Mouse (Mus musculus) right cerebral cortex, postnatal 14 days (tissue): Measurements from ENCODE around the gene Plxnb3.
"Not testable (repeated sequence)": the region's sequence is repeated elsewhere in the genome, so short reads cannot be mapped to it uniquely, and the experiment has no call there.

ENCODE experiments used
- DNase-seq: peaks from one replicate; pipeline ENCODE4 v3.0.0; 2022

Gene Plxnb3

GRCm38 (mm10) chrX:73756334-73757140 lies at the start of gene Plxnb3:
TSS of gene Plxnb3 (plus strand) at chrX:73757090.
- no peak for DNase-seq

- peak; percentile 12 for DNase-seq
Observed at GRCm38 (mm10) chrX:73715476-73716108, 41.3 kb upstream of the Plxnb3 start.

- DNase-seq: peak; percentile 80
Observed at GRCm38 (mm10) chrX:73716109-73716661, 40.7 kb upstream of the Plxnb3 start, which contains the start of the genes Bcap31 and Abcd1. TSS of gene Bcap31 (minus strand) at chrX:73716175. TSS of gene Abcd1 (plus strand) at chrX:73716597.

- DNase-seq: peak; percentile 10
Observed at GRCm38 (mm10) chrX:73716709-73717545, 40.0 kb upstream of the Plxnb3 start.

GRCm38 (mm10) chrX:73717667-73718066 lies 39.2 kb upstream of the Plxnb3 start:
- DNase-seq: peak; percentile 8

- DNase-seq: no peak
Observed at GRCm38 (mm10) chrX:73718271-73718670, 38.6 kb upstream of the Plxnb3 start.

- peak; percentile 13 for DNase-seq
Observed at GRCm38 (mm10) chrX:73718686-73719362, 38.1 kb upstream of the Plxnb3 start.

- DNase-seq: no peak
Observed at GRCm38 (mm10) chrX:73730908-73731307, 26.0 kb upstream of the Plxnb3 start.

GRCm38 (mm10) chrX:73738155-73738554 lies 18.7 kb upstream of the Plxnb3 start:
- no peak for DNase-seq

- DNase-seq: no peak
Observed at GRCm38 (mm10) chrX:73739151-73739550, 17.7 kb upstream of the Plxnb3 start.

GRCm38 (mm10) chrX:73739841-73740240 lies 17.0 kb upstream of the Plxnb3 start:
- not testable (repeated sequence) for DNase-seq

GRCm38 (mm10) chrX:73744774-73745481 lies 12.0 kb upstream of the Plxnb3 start:
- no peak for DNase-seq

GRCm38 (mm10) chrX:73748977-73749376 lies 7.9 kb upstream of the Plxnb3 start:
- DNase-seq: no peak

- DNase-seq: no peak
Observed at GRCm38 (mm10) chrX:73758611-73759290, 1.9 kb downstream of the Plxnb3 start.

GRCm38 (mm10) chrX:73765311-73765710 lies 8.4 kb downstream of the Plxnb3 start:
- peak; percentile 28 for DNase-seq

GRCm38 (mm10) chrX:73767267-73767666 lies 10.4 kb downstream of the Plxnb3 start:
- no peak for DNase-seq

- DNase-seq: no peak
Observed at GRCm38 (mm10) chrX:73774168-73774760, 17.4 kb downstream of the Plxnb3 start, which contains the start of gene Srpk3. TSS of gene Srpk3 (plus strand) at chrX:73774405.

- no peak for DNase-seq
Observed at GRCm38 (mm10) chrX:73774802-73775483, 18.1 kb downstream of the Plxnb3 start.

GRCm38 (mm10) chrX:73782227-73782626 lies 25.3 kb downstream of the Plxnb3 start:
- no peak for DNase-seq

GRCm38 (mm10) chrX:73785666-73786065 lies 28.8 kb downstream of the Plxnb3 start:
- DNase-seq: no peak
